Mouse (Mus musculus) megakaryocyte, embryonic 14.5 days (primary cell): Measurements from ENCODE around the gene Zc2hc1c.

ENCODE experiments used
- FLI1 ChIP-seq: IDR thresholded peaks from 2 replicates; pipeline ENCODE4 v1.6.1; 2012; ENCODE audit warnings: low read length, inconsistent platforms, mixed read lengths
- GATA1 ChIP-seq: IDR thresholded peaks from 3 replicates; pipeline ENCODE4 v1.6.1; 2012; ENCODE audit warnings: mixed read lengths, low read length, inconsistent platforms, borderline replicate concordance

- no peak for TF ChIP-seq GATA1
- no peak for TF ChIP-seq FLI1
These were observed 10.4 kb downstream of the Zc2hc1c start for GRCm38 (mm10) chr12:85298835-85299180.
